Mouse (Mus musculus): ENCODE results near the gene Tmem141. TPM values are rescaled to one million over a fixed set of nuclear protein-coding genes. Genes with fewer than 3 reads are reported as not detected.
A peak's percentile ranks its signal among the peaks of the same experiment; 100 is the strongest.

Tmem141 gene
- polyA plus RNA-seq, 1 experiment = 12.9 TPM

- Histone ChIP-seq H3K4me3 (ENCODE audit: insufficient read depth, poor library complexity, severe bottlenecking) (peak overlapping the region; percentile 49), H3K27me3 (ENCODE audit: control insufficient read depth, insufficient read depth, insufficient read length) (no peaks in the 10 kb centered on the region), H3ac (ENCODE audit: control insufficient read depth, insufficient read length, low read depth) (peak overlapping the region; percentile 41), H3K79me2 (ENCODE audit: control insufficient read depth, insufficient read depth) (peaks cover 20% of the 10 kb centered on the region), H3K36me3 (ENCODE audit: control insufficient read depth, insufficient read depth) (peaks cover 6% of the 10 kb centered on the region), H3K79me3 (ENCODE audit: low read depth) (peaks cover 3% of the 10 kb centered on the region)
- TF ChIP-seq MAX (IDR thresholded peaks at IDR 0.05) = no peak
- no peak for TF ChIP-seq MYOD1 (IDR thresholded peaks at IDR 0.05; ENCODE audit: control insufficient read depth, insufficient read length, low read depth)
- no peak for TF ChIP-seq FOSL1 (IDR thresholded peaks at IDR 0.05; ENCODE audit: insufficient read depth, low read length, poor library complexity, severe bottlenecking)
- TF ChIP-seq CTCF (IDR thresholded peaks at IDR 0.05; ENCODE audit: control insufficient read depth, insufficient read depth, insufficient read length) = no peak
- TF ChIP-seq CEBPB (IDR thresholded peaks at IDR 0.05; ENCODE audit: low read depth) = no peak
- no peak for TF ChIP-seq MYOG (IDR thresholded peaks at IDR 0.05; ENCODE audit: control insufficient read depth, extremely low read depth, insufficient read length)
- no peak for TF ChIP-seq USF1 (IDR thresholded peaks at IDR 0.05; ENCODE audit: low read depth)
These were observed 46.3 kb downstream of the Tmem141 start for GRCm38 (mm10) chr2:25575432-25576027.

GRCm38 (mm10) chr2:25574579-25575431 lies 47.0 kb downstream of the Tmem141 start, which contains the start of the genes Mamdc4 and Phpt1:
Gene Mamdc4 (minus strand): TSS chr2:25574845.
Gene Phpt1 (minus strand): TSS chr2:25575224.
- TF ChIP-seq MAX (IDR thresholded peaks at IDR 0.05) (peak; percentile 11), MYOD1 (IDR thresholded peaks at IDR 0.05; ENCODE audit: control insufficient read depth, insufficient read length, low read depth) (no peak)
- peaks cover 20% of the 10 kb centered on the region for H3K79me2 ChIP-seq (ENCODE audit: control insufficient read depth, insufficient read depth)
- peaks cover 6% of the 10 kb centered on the region for H3K36me3 ChIP-seq (ENCODE audit: control insufficient read depth, insufficient read depth)
- peak within 1 kb of the TSS; percentile 49 for H3K4me3 ChIP-seq (ENCODE audit: insufficient read depth, poor library complexity, severe bottlenecking)
- H3K79me3 ChIP-seq (ENCODE audit: low read depth) = peaks cover 3% of the 10 kb centered on the region
- no peaks in the 10 kb centered on the region for H3K27me3 ChIP-seq (ENCODE audit: control insufficient read depth, insufficient read depth, insufficient read length)
- H3ac ChIP-seq (ENCODE audit: control insufficient read depth, insufficient read length, low read depth) = peak within 1 kb of the TSS; percentile 72

GRCm38 (mm10) chr2:25574136-25574535 lies 47.7 kb downstream of the Tmem141 start:
- H3K4me3 ChIP-seq (ENCODE audit: insufficient read depth, poor library complexity, severe bottlenecking) = peak overlapping the region; percentile 49
- no peaks in the 10 kb centered on the region for H3K27me3 ChIP-seq (ENCODE audit: control insufficient read depth, insufficient read depth, insufficient read length)
- TF ChIP-seq MAX (IDR thresholded peaks at IDR 0.05) (no peak), CTCF (IDR thresholded peaks at IDR 0.05; ENCODE audit: control insufficient read depth, insufficient read depth, insufficient read length) (no peak), FOSL1 (IDR thresholded peaks at IDR 0.05; ENCODE audit: insufficient read depth, low read length, poor library complexity, severe bottlenecking) (no peak), MYOG (IDR thresholded peaks at IDR 0.05; ENCODE audit: control insufficient read depth, extremely low read depth, insufficient read length) (no peak), USF1 (IDR thresholded peaks at IDR 0.05; ENCODE audit: low read depth) (no peak), MYOD1 (IDR thresholded peaks at IDR 0.05; ENCODE audit: control insufficient read depth, insufficient read length, low read depth) (no peak), CEBPB (IDR thresholded peaks at IDR 0.05; ENCODE audit: low read depth) (no peak)
- H3K79me3 ChIP-seq (ENCODE audit: low read depth) = peaks cover 3% of the 10 kb centered on the region
- peaks cover 20% of the 10 kb centered on the region for H3K79me2 ChIP-seq (ENCODE audit: control insufficient read depth, insufficient read depth)
- peaks cover 6% of the 10 kb centered on the region for H3K36me3 ChIP-seq (ENCODE audit: control insufficient read depth, insufficient read depth)
- H3ac ChIP-seq (ENCODE audit: control insufficient read depth, insufficient read length, low read depth) = peak overlapping the region; percentile 72

- Histone ChIP-seq H3K79me2 (ENCODE audit: control insufficient read depth, insufficient read depth) (peaks cover 20% of the 10 kb centered on the region), H3ac (ENCODE audit: control insufficient read depth, insufficient read length, low read depth) (no peak overlapping the region), H3K4me3 (ENCODE audit: insufficient read depth, poor library complexity, severe bottlenecking) (no peak overlapping the region), H3K79me3 (ENCODE audit: low read depth) (peaks cover 3% of the 10 kb centered on the region), H3K27me3 (ENCODE audit: control insufficient read depth, insufficient read depth, insufficient read length) (no peaks in the 10 kb centered on the region), H3K36me3 (ENCODE audit: control insufficient read depth, insufficient read depth) (peaks cover 6% of the 10 kb centered on the region)
- no peak for TF ChIP-seq MAX (IDR thresholded peaks at IDR 0.05)
- TF ChIP-seq MYOG (IDR thresholded peaks at IDR 0.05; ENCODE audit: control insufficient read depth, extremely low read depth, insufficient read length) = no peak
- TF ChIP-seq CEBPB (IDR thresholded peaks at IDR 0.05; ENCODE audit: low read depth) = no peak
- TF ChIP-seq USF1 (IDR thresholded peaks at IDR 0.05; ENCODE audit: low read depth) = no peak
These were observed 48.7 kb downstream of the Tmem141 start for GRCm38 (mm10) chr2:25573068-25573467.

- H3K79me2 ChIP-seq (ENCODE audit: control insufficient read depth, insufficient read depth) = peaks cover 20% of the 10 kb centered on the region
- H3ac ChIP-seq (ENCODE audit: control insufficient read depth, insufficient read length, low read depth) = no peak overlapping the region
- no peak overlapping the region for H3K4me3 ChIP-seq (ENCODE audit: insufficient read depth, poor library complexity, severe bottlenecking)
- no peaks in the 10 kb centered on the region for H3K27me3 ChIP-seq (ENCODE audit: control insufficient read depth, insufficient read depth, insufficient read length)
- H3K79me3 ChIP-seq (ENCODE audit: low read depth) = peaks cover 3% of the 10 kb centered on the region
- TF ChIP-seq MYOG (IDR thresholded peaks at IDR 0.05; ENCODE audit: control insufficient read depth, extremely low read depth, insufficient read length) (no peak), FOSL1 (IDR thresholded peaks at IDR 0.05; ENCODE audit: insufficient read depth, low read length, poor library complexity, severe bottlenecking) (no peak), CTCF (IDR thresholded peaks at IDR 0.05; ENCODE audit: control insufficient read depth, insufficient read depth, insufficient read length) (no peak), MYOD1 (IDR thresholded peaks at IDR 0.05; ENCODE audit: control insufficient read depth, insufficient read length, low read depth) (no peak)
- H3K36me3 ChIP-seq (ENCODE audit: control insufficient read depth, insufficient read depth) = peaks cover 6% of the 10 kb centered on the region
These were observed 50.6 kb downstream of the Tmem141 start for GRCm38 (mm10) chr2:25571221-25571620.

Other genes with a start within 250 kb of the Tmem141 start
- 25.8 TPM for gene Sapcd2, start 249.7 kb downstream of the Tmem141 start, polyA plus RNA-seq (2012; fragmentation: generic; extraction: Trizol)
- not detected for gene Entpd2, start 226.1 kb downstream of the Tmem141 start, polyA plus RNA-seq (2012; fragmentation: generic; extraction: Trizol)
- gene Npdc1, start 222.7 kb downstream of the Tmem141 start, polyA plus RNA-seq (2012; fragmentation: generic; extraction: Trizol) = 79.9 TPM
- 0.08 TPM for gene Fut7, start 198.7 kb downstream of the Tmem141 start, polyA plus RNA-seq (2012; fragmentation: generic; extraction: Trizol)
- gene Abca2, start 193.3 kb downstream of the Tmem141 start, polyA plus RNA-seq (2012; fragmentation: generic; extraction: Trizol) = 4.2 TPM
- gene Clic3, start 165.2 kb downstream of the Tmem141 start, polyA plus RNA-seq (2012; fragmentation: generic; extraction: Trizol) = 0.15 TPM
- 12.3 TPM for gene Paxx, start 160.9 kb downstream of the Tmem141 start, polyA plus RNA-seq (2012; fragmentation: generic; extraction: Trizol)
- not detected for gene Ptgds, start 152.0 kb downstream of the Tmem141 start, polyA plus RNA-seq (2012; fragmentation: generic; extraction: Trizol)
- not detected for gene Lcn12, start 128.1 kb downstream of the Tmem141 start, polyA plus RNA-seq (2012; fragmentation: generic; extraction: Trizol)
- gene Fbxw5, start 121.3 kb downstream of the Tmem141 start, polyA plus RNA-seq (2012; fragmentation: generic; extraction: Trizol) = 35.8 TPM
- 0.32 TPM for gene C8g, start 120.3 kb downstream of the Tmem141 start, polyA plus RNA-seq (2012; fragmentation: generic; extraction: Trizol)
- 28.8 TPM for gene Traf2, start 75.1 kb downstream of the Tmem141 start, polyA plus RNA-seq (2012; fragmentation: generic; extraction: Trizol)
- 340 TPM for gene Edf1, start 64.2 kb downstream of the Tmem141 start, polyA plus RNA-seq (2012; fragmentation: generic; extraction: Trizol)
- gene Mamdc4, start 47.2 kb downstream of the Tmem141 start, polyA plus RNA-seq (2012; fragmentation: generic; extraction: Trizol) = 5.7 TPM
- 94.2 TPM for gene Phpt1, start 46.8 kb downstream of the Tmem141 start, polyA plus RNA-seq (2012; fragmentation: generic; extraction: Trizol)
- 0.29 TPM for gene Ajm1, start 40.2 kb downstream of the Tmem141 start, polyA plus RNA-seq (2012; fragmentation: generic; extraction: Trizol)
- 58.9 TPM for gene Rabl6, start 13.5 kb downstream of the Tmem141 start, polyA plus RNA-seq (2012; fragmentation: generic; extraction: Trizol)
- gene Ccdc183, start 4.3 kb downstream of the Tmem141 start, polyA plus RNA-seq (2012; fragmentation: generic; extraction: Trizol) = 0.15 TPM
- 0.14 TPM for gene Fcna, start 6.0 kb upstream of the Tmem141 start, polyA plus RNA-seq (2012; fragmentation: generic; extraction: Trizol)
- not detected for gene Lcn8, start 31.1 kb upstream of the Tmem141 start, polyA plus RNA-seq (2012; fragmentation: generic; extraction: Trizol)
- gene Lcn5, start 35.9 kb upstream of the Tmem141 start, polyA plus RNA-seq (2012; fragmentation: generic; extraction: Trizol) = not detected
- not detected for gene Lcn6, start 54.8 kb upstream of the Tmem141 start, polyA plus RNA-seq (2012; fragmentation: generic; extraction: Trizol)
- not detected for gene Lcn10, start 60.7 kb upstream of the Tmem141 start, polyA plus RNA-seq (2012; fragmentation: generic; extraction: Trizol)
- gene Obp2a, start 78.0 kb upstream of the Tmem141 start, polyA plus RNA-seq (2012; fragmentation: generic; extraction: Trizol) = not detected
- gene Bmyc, start 84.7 kb upstream of the Tmem141 start, polyA plus RNA-seq (2012; fragmentation: generic; extraction: Trizol) = 1.0 TPM
- gene Obp2b, start 115.0 kb upstream of the Tmem141 start, polyA plus RNA-seq (2012; fragmentation: generic; extraction: Trizol) = not detected
- gene Lcn3, start 143.6 kb upstream of the Tmem141 start, polyA plus RNA-seq (2012; fragmentation: generic; extraction: Trizol) = not detected
- gene Lcn11, start 155.0 kb upstream of the Tmem141 start, polyA plus RNA-seq (2012; fragmentation: generic; extraction: Trizol) = not detected
- not detected for gene Gm13539, start 160.3 kb upstream of the Tmem141 start, polyA plus RNA-seq (2012; fragmentation: generic; extraction: Trizol)
- gene Glt6d1, start 193.8 kb upstream of the Tmem141 start, polyA plus RNA-seq (2012; fragmentation: generic; extraction: Trizol) = not detected
- gene Lcn9, start 201.1 kb upstream of the Tmem141 start, polyA plus RNA-seq (2012; fragmentation: generic; extraction: Trizol) = not detected
- gene Sohlh1, start 225.2 kb upstream of the Tmem141 start, polyA plus RNA-seq (2012; fragmentation: generic; extraction: Trizol) = not detected
- not detected for gene Kcnt1, start 241.7 kb upstream of the Tmem141 start, polyA plus RNA-seq (2012; fragmentation: generic; extraction: Trizol)

Measured in C2C12 (cell line).